In the genomic region with DNA sequence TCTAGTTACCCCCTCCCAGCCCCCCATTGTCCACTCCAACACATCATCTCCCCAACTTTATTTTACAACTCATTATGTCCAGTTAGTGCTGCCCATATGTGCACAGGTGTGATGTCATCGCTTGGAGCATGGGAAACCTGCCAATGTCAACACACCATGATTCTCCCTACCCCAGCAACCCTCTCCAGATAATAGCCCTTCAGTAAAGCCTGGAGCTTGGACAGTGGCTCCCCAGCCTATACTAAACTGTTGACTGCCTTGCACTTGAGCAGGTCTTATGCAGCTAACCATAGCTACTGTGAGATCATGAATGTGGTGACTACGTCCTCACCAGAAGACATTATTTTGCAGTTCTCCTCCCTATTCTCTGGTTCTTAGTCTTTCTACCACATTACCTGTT, we compare ENCODE assay signal across 21 mouse cellular contexts.
"Had no signal": no experiment of that assay in that cellular context is flagged by ENCODE, and none has a peak within 500 bp of the region (broad histone marks: within the 10 kb centered on the region; RNA-seq: fewer than 3 reads in every experiment).

No protein-coding gene starts in this region.

- H3K27ac ChIP-seq: intestine, embryonic 15.5 days; kidney, postnatal 0 days; layer of hippocampus, adult 2 months; limb, embryonic 10.5 days; limb, embryonic 13.5 days; liver, embryonic 13.5 days; lung, embryonic 15.5 days; midbrain, embryonic 12.5 days; neural tube, embryonic 13.5 days; stomach, embryonic 15.5 days had no signal

- H3K9me3 ChIP-seq: intestine, embryonic 15.5 days; limb, embryonic 10.5 days; limb, embryonic 13.5 days; liver, embryonic 13.5 days; lung, embryonic 15.5 days; midbrain, embryonic 12.5 days; neural tube, embryonic 13.5 days; stomach, embryonic 15.5 days had no signal

- H3K9ac ChIP-seq: intestine, embryonic 15.5 days; limb, embryonic 13.5 days; liver, embryonic 13.5 days; lung, embryonic 15.5 days; midbrain, embryonic 12.5 days; neural tube, embryonic 13.5 days; stomach, embryonic 15.5 days had no signal

- H3K27me3 ChIP-seq: intestine, embryonic 15.5 days; limb, embryonic 13.5 days; liver, embryonic 13.5 days; lung, embryonic 15.5 days; neural tube, embryonic 13.5 days; stomach, embryonic 15.5 days had no signal

- ATAC-seq: intestine, embryonic 15.5 days; midbrain, embryonic 16.5 days had no signal

- H3K4me3 ChIP-seq: intestine, embryonic 15.5 days; layer of hippocampus, adult 2 months; limb, embryonic 10.5 days; limb, embryonic 13.5 days; liver, embryonic 13.5 days; lung, embryonic 15.5 days; midbrain, embryonic 12.5 days; myocyte; neural tube, embryonic 13.5 days; stomach, embryonic 15.5 days had no signal

- H3K4me1 ChIP-seq: intestine, embryonic 15.5 days; limb, embryonic 10.5 days; limb, embryonic 13.5 days; liver, embryonic 13.5 days; lung, embryonic 15.5 days; midbrain, embryonic 12.5 days; neural tube, embryonic 13.5 days; stomach, embryonic 15.5 days had no signal

- H3K36me3 ChIP-seq: intestine, embryonic 15.5 days; limb, embryonic 10.5 days; limb, embryonic 13.5 days; liver, embryonic 13.5 days; lung, embryonic 15.5 days; midbrain, embryonic 12.5 days; neural tube, embryonic 13.5 days; stomach, embryonic 15.5 days had no signal

- H3K4me2 ChIP-seq: intestine, embryonic 15.5 days; limb, embryonic 13.5 days; liver, embryonic 13.5 days; lung, embryonic 15.5 days; midbrain, embryonic 12.5 days; neural tube, embryonic 13.5 days; stomach, embryonic 15.5 days had no signal

- DNase-seq: kidney, adult 11 months; kidney, adult 9 months; kidney, postnatal 25 days; layer of hippocampus, adult 9-11 months; liver, embryonic 13.5 days; retina, postnatal 1 day; right cerebral cortex, postnatal 25 days; spleen, adult 18-20 months; thymus, adult 18-20 months; thymus, postnatal 36 days had no signal
